Mouse (Mus musculus) myocyte (in vitro differentiated cells): ENCODE measurements at regions not wholly inside any gene's neighbourhood (a gene's known extent, or its start where the extent isn't known, plus 50 kb on each side); places are given as distances from the start of the nearest gene placed in this dataset.

Experiments
- E2F4 ChIP-seq: IDR thresholded peaks from one replicate; pipeline ENCODE4 v1.6.1; 2011; ENCODE audit warnings: mild to moderate bottlenecking, control low read depth, moderate library complexity; ENCODE audit not compliant: insufficient read depth
- POLR2AphosphoS2 ChIP-seq: IDR thresholded peaks from one replicate; pipeline ENCODE4 v1.6.1; 2011; ENCODE audit warnings: low read depth, control low read depth; ENCODE audit not compliant: insufficient read length
- REST ChIP-seq: IDR thresholded peaks from one replicate; pipeline ENCODE4 v1.6.1; 2011; ENCODE audit warnings: mild to moderate bottlenecking, control low read depth, moderate library complexity; ENCODE audit not compliant: insufficient read depth, insufficient read length
- USF1 ChIP-seq: IDR thresholded peaks from one replicate; pipeline ENCODE4 v1.6.1; 2011; ENCODE audit warnings: low read depth, mild to moderate bottlenecking, control low read depth, moderate library complexity

GRCm38 (mm10) chrX:134873651-134874050 is 64.6 kb upstream of the Armcx2 start:
- TF ChIP-seq REST, result no peak
- no peak for TF ChIP-seq POLR2AphosphoS2
- no peak for TF ChIP-seq E2F4
- no peak for TF ChIP-seq USF1
